Mouse (Mus musculus): ENCODE data around the gene Olfr547. TPM values are rescaled to one million over a fixed set of nuclear protein-coding genes. Genes with fewer than 3 reads are reported as not detected.

Gene Olfr547
- polyA plus RNA-seq, 1 experiment from 2014 or later, result not detected

Other genes starting within 250 kb of the Olfr547 start
- 160 and 162 TPM in 2 replicates for gene Rrm1, start 93.1 kb upstream of the Olfr547 start, polyA plus RNA-seq (2015; fragmentation: Nextera tagmentation; extraction: Ambion mirVana)
- gene Olfr543, start 53.1 kb upstream of the Olfr547 start, polyA plus RNA-seq (2015; fragmentation: Nextera tagmentation; extraction: Ambion mirVana), result 0.18 TPM in 1 of 2 replicates, not detected in the other
- 0.06 and 0.08 TPM in 2 replicates for gene Olfr544, start 46.4 kb upstream of the Olfr547 start, polyA plus RNA-seq (2015; fragmentation: Nextera tagmentation; extraction: Ambion mirVana)
- gene Olfr545, start 35.2 kb upstream of the Olfr547 start, polyA plus RNA-seq (2015; fragmentation: Nextera tagmentation; extraction: Ambion mirVana), result not detected in 2 replicates
- gene Olfr548-ps1, start 6.1 kb downstream of the Olfr547 start, polyA plus RNA-seq (2015; fragmentation: Nextera tagmentation; extraction: Ambion mirVana), result not detected in 2 replicates
- not detected in 2 replicates for gene Olfr549, start 15.1 kb downstream of the Olfr547 start, polyA plus RNA-seq (2015; fragmentation: Nextera tagmentation; extraction: Ambion mirVana)
- 1.1 TPM in 2 replicates for gene Trim21, start 30.7 kb downstream of the Olfr547 start, polyA plus RNA-seq (2015; fragmentation: Nextera tagmentation; extraction: Ambion mirVana)
- gene Olfr550, start 36.7 kb downstream of the Olfr547 start, polyA plus RNA-seq (2015; fragmentation: Nextera tagmentation; extraction: Ambion mirVana), result not detected in 2 replicates
- not detected in 2 replicates for gene Olfr551, start 57.1 kb downstream of the Olfr547 start, polyA plus RNA-seq (2015; fragmentation: Nextera tagmentation; extraction: Ambion mirVana)
- gene Olfr552, start 63.0 kb downstream of the Olfr547 start, polyA plus RNA-seq (2015; fragmentation: Nextera tagmentation; extraction: Ambion mirVana), result not detected in 2 replicates
- not detected in 2 replicates for gene Olfr553, start 83.5 kb downstream of the Olfr547 start, polyA plus RNA-seq (2015; fragmentation: Nextera tagmentation; extraction: Ambion mirVana)
- gene Olfr554, start 103.7 kb downstream of the Olfr547 start, polyA plus RNA-seq (2015; fragmentation: Nextera tagmentation; extraction: Ambion mirVana), result not detected in 2 replicates
- gene Olfr555, start 124.1 kb downstream of the Olfr547 start, polyA plus RNA-seq (2015; fragmentation: Nextera tagmentation; extraction: Ambion mirVana), result not detected in 2 replicates
- gene Olfr556, start 130.2 kb downstream of the Olfr547 start, polyA plus RNA-seq (2015; fragmentation: Nextera tagmentation; extraction: Ambion mirVana), result not detected in 2 replicates
- 15.6 and 17.3 TPM in 2 replicates for gene Trim68, start 152.6 kb downstream of the Olfr547 start, polyA plus RNA-seq (2015; fragmentation: Nextera tagmentation; extraction: Ambion mirVana)
- gene Olfr557, start 161.2 kb downstream of the Olfr547 start, polyA plus RNA-seq (2015; fragmentation: Nextera tagmentation; extraction: Ambion mirVana), result not detected in 2 replicates
- 0.47 and 0.48 TPM in 2 replicates for gene Olfr558, start 167.5 kb downstream of the Olfr547 start, polyA plus RNA-seq (2015; fragmentation: Nextera tagmentation; extraction: Ambion mirVana)
- not detected in 2 replicates for gene Olfr33, start 184.3 kb downstream of the Olfr547 start, polyA plus RNA-seq (2015; fragmentation: Nextera tagmentation; extraction: Ambion mirVana)
- gene Olfr559, start 192.7 kb downstream of the Olfr547 start, polyA plus RNA-seq (2015; fragmentation: Nextera tagmentation; extraction: Ambion mirVana), result not detected in 2 replicates
- gene Olfr560, start 224.6 kb downstream of the Olfr547 start, polyA plus RNA-seq (2015; fragmentation: Nextera tagmentation; extraction: Ambion mirVana), result not detected in 2 replicates
- gene Olfr78, start 224.7 kb downstream of the Olfr547 start, polyA plus RNA-seq (2015; fragmentation: Nextera tagmentation; extraction: Ambion mirVana), result 0.23 and 0.25 TPM in 2 replicates
- gene Olfr561, start 236.5 kb downstream of the Olfr547 start, polyA plus RNA-seq (2015; fragmentation: Nextera tagmentation; extraction: Ambion mirVana), result not detected in 2 replicates